Mouse (Mus musculus) megakaryocyte-erythroid progenitor cell, adult 5-6 weeks (primary cell): ENCODE measurements around the gene Gnai1. TPM values are rescaled to one million over a fixed set of nuclear protein-coding genes. Genes with fewer than 3 reads are reported as not detected.

Experiments used
- ATAC-seq: replicated peaks from 2 replicates; pipeline ENCODE4 v1.8.0; 2016; ENCODE audit warnings: mild to moderate bottlenecking, inconsistent platforms; ENCODE audit not compliant: severe bottlenecking, poor library complexity, low FRiP score, low TSS enrichment
- total RNA-seq, 2 experiments: library from RNA; stranded (forward) in 1 of 2; stranded (reverse) in 1 of 2; fragments of 200-1000, 215-1000 nt in 1 of 2; fragments of >200 nt in 1 of 2; fragmentation: Nextera tagmentation in 1 of 2; gene quantifications; 2 replicates each; pipeline ENCODE4 v1.2.3; 2014 to 2017

The Gnai1 gene
- total RNA-seq, 2 experiments from 2014 or later: not detected

DNA sequence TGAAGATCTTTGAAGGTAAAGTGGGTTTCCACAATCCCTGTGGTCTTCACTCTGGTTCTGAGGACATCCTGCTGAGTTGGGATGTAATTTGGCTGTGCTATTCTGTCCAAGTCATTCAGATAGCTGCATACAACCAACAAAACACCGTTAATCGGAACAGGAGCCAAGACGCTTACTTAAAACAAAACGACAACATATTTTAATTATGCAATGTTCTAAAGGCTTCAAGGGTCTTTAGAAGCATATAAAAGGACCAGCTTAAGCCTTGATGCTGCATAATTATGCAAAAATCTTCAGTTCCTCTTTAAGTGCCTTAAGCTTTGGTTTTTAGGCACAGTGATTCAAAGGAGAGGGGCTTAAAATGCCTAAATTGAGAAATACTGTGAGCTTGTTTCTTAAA, 70.6 kb downstream of the Gnai1 start:
- no peak for ATAC-seq

DNA sequence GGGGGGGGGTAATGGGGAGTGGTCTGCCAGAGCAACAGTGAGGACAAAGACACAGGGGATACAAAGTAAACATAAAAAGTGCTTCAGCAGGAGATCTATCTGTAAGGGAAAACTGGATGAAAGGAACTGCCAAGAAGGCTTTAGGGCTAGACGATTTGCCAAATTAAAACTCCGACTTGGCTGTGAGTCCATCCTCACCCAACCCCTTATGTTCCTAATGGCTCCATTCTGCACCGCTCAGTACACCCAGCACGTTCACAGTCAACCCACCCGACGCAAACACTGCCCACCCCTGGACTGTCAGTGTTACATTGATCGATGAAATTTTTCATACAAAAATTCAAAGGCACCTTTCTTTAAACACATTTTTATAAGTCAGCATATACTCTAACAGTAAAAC, 71.5 kb downstream of the Gnai1 start:
- ATAC-seq: no peak

DNA sequence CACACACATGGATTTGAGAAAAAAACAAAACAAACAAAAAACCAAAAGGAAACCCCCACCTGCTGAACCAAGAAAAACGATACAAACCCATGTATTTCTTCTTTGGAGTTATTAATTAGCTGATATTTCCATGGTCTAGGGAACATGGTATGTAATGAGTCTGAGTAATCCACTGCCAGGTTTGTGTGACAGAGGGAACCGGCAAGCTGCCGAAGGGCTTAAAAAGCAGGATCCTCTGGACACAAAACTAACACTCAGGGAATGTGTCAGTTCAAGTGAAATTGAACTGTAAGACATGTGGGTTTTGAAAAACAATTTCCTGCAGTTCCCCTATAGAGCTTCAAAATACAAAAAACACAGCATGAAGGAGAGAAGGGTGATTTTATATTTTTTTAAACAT, 72.1 kb downstream of the Gnai1 start:
- ATAC-seq: no peak

DNA sequence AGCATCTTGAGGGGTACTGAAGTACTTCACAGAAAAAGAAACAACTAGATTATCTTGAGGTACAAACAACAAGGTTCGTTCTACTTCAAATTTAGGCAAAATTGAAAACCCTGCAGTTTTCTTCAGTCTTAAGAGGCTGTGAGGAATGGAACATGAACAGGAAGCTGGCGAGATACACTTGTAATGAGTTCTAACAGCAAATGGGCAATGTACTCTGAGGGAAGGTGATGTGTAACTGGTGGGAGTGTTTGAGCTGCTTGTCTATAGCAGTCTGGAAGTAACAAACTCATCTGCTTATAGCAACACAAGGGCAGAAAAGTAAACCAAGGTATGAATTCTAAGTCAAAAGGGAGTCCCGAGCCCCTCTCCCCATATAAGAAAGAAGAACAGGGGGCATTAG, 78.1 kb downstream of the Gnai1 start:
- ATAC-seq: no peak

DNA sequence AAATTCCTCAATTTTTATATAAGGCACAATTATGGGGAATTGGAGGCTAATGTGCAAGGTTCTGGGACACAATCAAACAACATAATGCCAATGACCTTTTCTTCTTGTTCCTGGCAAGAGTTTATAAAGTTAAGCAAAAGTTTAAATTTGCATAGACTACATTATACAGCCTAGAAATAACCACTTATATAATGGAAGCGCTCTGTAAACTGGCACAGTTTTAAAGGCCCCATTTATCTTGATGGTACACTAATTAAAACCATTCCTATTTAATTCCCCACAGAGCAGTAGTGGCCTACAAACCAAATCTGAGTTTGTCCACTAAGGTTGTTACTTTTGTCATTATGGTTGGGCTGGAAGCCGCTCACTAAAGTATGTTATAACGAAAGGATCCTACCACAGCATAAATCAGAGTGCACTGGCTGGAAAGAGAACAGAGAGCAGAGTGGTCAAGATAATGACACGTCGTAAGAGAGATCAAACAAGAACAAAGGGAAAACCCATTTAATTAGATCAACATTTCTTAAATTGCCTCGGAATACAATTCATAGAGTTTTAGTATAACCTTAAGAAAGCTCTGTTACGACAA, 85.7 kb downstream of the Gnai1 start:
- ATAC-seq: no peak

DNA sequence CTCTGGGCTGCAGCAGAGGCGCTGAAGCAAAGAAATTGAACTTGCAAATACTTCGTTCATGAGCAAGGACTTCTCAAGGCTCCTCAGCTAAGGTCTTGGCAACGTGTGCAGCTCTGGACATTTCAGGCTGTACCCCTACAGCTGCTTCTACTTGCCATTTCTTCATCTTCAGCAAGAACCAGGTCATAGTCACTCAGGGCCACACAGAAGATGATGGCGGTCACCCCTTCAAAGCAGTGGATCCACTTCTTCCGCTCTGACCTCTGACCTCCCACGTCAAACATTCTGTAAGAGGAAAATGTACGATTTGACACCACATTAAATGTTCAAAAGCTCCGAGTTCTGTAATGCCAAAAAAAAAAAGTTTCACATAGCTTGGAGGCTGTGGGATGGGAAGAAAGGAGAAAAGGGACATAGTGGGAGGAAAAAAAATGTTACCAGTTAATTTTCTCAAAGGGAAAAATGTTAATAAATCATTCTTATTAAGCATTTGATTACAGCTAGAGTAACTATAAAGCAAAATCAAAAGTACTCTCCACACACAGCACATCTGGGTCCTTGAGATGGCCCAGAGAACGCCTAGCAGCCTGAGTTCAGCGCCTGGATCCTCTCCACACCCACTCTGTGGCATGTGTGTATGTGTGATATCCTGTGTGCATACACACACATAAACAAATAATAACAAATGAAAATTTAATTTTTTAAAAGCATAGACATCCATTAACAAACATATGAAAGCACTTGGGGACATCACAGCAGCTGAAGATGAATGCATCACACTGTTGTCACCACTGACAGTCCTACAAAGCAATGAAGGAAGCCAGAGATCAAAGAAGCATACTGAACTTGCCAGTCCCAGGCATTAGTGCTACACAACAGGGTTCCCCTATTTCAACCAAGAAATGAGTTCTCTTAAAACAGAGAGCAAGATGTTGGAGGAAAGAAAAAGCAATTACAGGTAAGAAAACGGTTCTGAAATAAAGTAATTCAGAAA, 86.6 kb downstream of the Gnai1 start:
- ATAC-seq: no peak

DNA sequence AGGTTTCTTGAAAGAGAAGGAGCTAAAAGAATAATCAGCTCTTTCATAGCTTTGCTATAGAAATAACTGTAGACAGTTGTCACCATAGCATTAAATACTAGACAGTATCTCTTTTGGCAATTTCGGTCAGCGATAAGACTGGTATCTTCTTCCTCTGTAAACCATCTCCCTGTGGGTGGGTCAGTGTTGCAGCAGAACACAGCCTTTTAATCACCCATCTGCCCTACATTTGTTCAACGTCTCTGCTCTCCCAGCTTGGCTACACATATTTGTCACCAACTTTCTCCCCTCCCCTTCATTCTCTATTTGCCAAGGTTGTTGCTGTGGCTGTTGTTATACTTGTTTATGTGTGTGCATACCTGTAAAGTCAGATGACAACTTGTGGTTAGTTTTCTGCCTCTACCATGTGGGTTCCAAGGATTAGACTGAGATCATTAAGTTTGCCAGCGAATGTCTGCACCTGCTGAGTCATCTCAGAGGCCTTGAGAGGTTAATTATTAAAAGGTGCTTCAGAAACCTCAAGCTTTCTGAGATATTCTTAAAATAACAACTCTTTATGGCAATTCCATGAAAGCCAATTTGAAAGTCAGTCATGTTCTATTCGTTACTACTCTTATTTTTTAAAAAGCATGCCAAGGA, 109.7 kb downstream of the Gnai1 start:
- ATAC-seq: no peak

DNA sequence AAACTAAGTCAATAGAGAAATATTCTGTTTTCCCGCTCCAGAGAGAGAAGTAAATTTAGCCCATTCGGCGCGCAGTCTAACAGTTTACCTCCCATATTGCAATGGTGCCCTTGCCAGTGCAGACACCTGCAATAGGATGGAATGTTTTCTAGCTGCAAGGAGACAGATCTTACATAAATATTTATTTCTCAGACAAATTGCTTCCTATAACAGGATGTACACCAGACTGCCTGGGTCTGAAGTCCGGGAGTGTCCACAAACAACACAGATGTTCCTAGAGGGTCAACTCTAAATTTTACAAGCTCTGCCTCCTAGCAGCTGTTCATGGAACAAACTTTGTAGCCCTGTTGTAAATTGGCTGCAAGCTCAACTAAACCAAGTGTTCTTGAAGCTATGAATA, 111.0 kb downstream of the Gnai1 start:
- ATAC-seq: no peak

DNA sequence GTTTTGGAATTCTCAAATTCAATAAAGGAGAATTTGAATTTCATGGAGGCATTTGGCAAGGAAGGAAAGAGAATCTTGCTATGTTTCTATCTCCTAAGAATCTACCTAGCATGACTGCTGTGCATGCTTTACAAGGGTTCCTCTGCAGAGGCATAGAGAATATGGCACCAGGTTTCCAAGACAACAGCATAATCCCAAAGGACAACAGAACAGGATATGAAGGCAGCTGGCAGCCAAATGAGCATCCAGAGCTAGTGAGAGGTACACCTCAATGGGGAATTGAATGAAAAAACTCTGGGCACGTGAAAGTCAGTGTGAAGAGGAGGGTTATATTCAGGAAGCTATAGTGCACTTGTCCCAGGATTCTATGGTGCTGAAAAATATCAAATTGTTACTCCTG, 130.8 kb downstream of the Gnai1 start:
- ATAC-seq: no peak

DNA sequence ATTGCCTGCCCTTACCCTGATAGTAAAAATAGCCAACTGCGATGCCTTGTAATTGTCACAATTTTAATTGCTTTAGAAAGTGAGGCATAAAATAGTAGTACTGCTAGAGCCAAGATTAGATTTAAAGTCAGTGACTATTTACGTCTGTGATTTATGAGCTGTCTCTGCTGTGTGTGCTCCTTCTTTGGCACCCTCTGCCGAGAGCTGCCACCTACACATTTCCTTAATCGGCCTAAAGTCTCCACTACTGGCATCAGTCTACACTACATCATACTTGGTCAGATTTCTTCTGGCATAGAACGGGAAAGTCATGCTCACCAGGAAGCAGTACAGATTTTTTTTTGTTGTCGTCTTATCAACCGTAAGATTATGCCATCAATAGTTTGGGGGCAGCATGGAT, 131.3 kb downstream of the Gnai1 start:
- ATAC-seq: no peak

DNA sequence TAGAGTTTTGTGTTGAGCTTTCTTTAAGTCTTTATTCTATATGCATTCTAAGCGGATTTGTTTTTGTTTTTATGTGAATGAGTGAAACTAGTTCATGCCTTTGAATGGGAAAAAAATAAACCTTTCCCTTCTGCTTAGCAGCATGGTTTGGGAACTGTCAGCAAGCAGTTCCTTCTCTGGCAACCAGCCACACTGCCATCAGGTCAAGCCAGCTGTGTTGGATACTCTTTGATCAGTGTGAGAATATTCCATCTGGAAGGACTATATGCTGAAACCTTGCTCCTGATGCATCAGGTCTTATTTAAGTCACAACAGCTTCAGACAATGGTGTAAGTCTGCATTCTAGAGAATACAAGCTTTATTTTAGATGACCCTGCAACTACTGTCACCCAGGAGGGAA, 139.3 kb downstream of the Gnai1 start:
- ATAC-seq: no peak

DNA sequence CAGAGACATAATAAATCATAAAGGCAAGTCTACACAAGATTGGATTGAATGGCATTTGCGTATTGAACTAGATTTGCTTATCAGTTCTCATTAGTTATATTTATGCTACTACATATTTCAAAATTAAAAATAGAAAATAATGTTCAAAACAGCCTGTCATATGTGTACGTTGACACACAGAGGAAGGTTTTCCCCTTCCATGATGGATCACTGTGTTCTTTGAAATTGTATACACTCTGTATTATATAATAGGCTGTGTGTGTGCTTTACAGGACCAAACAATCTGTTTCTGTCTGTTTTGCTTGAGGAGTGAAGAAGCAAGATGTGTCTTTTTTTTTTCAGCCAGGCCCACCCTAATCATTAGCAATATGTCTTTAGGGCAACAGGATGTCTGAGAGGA, 141.9 kb downstream of the Gnai1 start:
- ATAC-seq: no peak

DNA sequence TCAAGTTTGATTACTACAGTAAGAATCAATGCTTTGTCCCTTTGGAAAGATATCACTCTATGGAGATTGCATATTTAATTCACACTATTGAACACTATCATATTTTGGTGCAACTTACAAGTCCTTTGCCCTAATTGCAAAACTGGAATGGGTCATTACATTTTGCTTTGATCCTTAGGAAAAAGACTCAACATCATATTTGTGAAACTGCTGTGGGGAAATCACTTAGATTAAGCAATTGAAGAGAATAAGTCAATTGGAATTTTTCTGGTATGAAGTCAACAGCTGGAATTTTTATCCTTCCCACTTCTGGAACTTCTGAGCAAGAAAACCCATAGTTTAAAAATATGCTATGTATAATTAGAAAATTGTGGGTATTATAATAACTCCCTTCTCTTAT, 142.3 kb downstream of the Gnai1 start:
- ATAC-seq: no peak
